ENCODE assay signal across 8 mouse cellular contexts in genomic region chr8:44696066-44696853, GRCm38 (mm10).
A peak's percentile ranks its signal among the peaks of the same experiment; 100 is the strongest.
DNase-seq lines count a peak whose midpoint lies in the region; ATAC-seq lines count a peak whose summit lies in the region.

No protein-coding gene starts in this region.

- peak; percentile 81 for ATAC-seq in forebrain, embryonic 15.5 days (replicated peaks)
- peak; percentile 59 for ATAC-seq in hindbrain, embryonic 13.5 days (ENCODE audit: low FRiP score)
- 0 out of 2 replicates have a peak, but pooled peaks have one; percentile 29 for ATAC-seq in lung, embryonic 16.5 days (ENCODE audit: low read depth)

- no peaks in the 10 kb centered on the region for H3K9me3 ChIP-seq in forebrain, embryonic 15.5 days
- H3K9me3 ChIP-seq in hindbrain, embryonic 13.5 days: no peaks in the 10 kb centered on the region
- H3K9me3 ChIP-seq in lung, embryonic 16.5 days (ENCODE audit: control insufficient read depth, low read length): no peaks in the 10 kb centered on the region

- 17% methylated on average over 9 of the region's 9 CpGs for WGBS in forebrain, embryonic 15.5 days
- WGBS in hindbrain, embryonic 13.5 days: 40% methylated on average over 9 of the region's 9 CpGs
- 28% methylated on average over 9 of the region's 9 CpGs for WGBS in lung, embryonic 16.5 days

- H3K4me2 ChIP-seq in forebrain, embryonic 15.5 days (replicated peaks): no peak overlapping the region
- no peak overlapping the region for H3K4me2 ChIP-seq in hindbrain, embryonic 13.5 days
- H3K4me2 ChIP-seq in lung, embryonic 16.5 days (ENCODE audit: low read depth, low read length): no peak overlapping the region

- DNase-seq in ovary, postnatal 36 days (ENCODE audit: low spot score): peak; percentile 9
- no peak for DNase-seq in ovary, postnatal 14 days (ENCODE audit: low spot score)
- DNase-seq in layer of hippocampus, adult 11-12 months (ENCODE audit: low spot score): no peak
- DNase-seq in testis, postnatal 10 days (ENCODE audit: low spot score): no peak
- DNase-seq in thymus, postnatal 36 days: no peak

- H3K4me3 ChIP-seq in forebrain, embryonic 15.5 days: no peak overlapping the region
- H3K4me3 ChIP-seq in hindbrain, embryonic 13.5 days: no peak overlapping the region
- H3K4me3 ChIP-seq in lung, embryonic 16.5 days (ENCODE audit: low read length): no peak overlapping the region

- H3K36me3 ChIP-seq in forebrain, embryonic 15.5 days: no peaks in the 10 kb centered on the region
- H3K36me3 ChIP-seq in hindbrain, embryonic 13.5 days: no peaks in the 10 kb centered on the region
- no peaks in the 10 kb centered on the region for H3K36me3 ChIP-seq in lung, embryonic 16.5 days (ENCODE audit: control insufficient read depth, insufficient read depth, low read length)

- H3K27ac ChIP-seq in forebrain, embryonic 15.5 days (replicated peaks): 0 out of 2 replicates have a peak overlapping the region, but pooled peaks have one; percentile 9
- peak overlapping the region; percentile 64 for H3K27ac ChIP-seq in hindbrain, embryonic 13.5 days
- no peak overlapping the region for H3K27ac ChIP-seq in lung, embryonic 16.5 days (ENCODE audit: low read length)

- no peaks in the 10 kb centered on the region for H3K27me3 ChIP-seq in forebrain, embryonic 15.5 days
- H3K27me3 ChIP-seq in hindbrain, embryonic 13.5 days: no peaks in the 10 kb centered on the region
- no peaks in the 10 kb centered on the region; the same call in 1 of the 2 replicates for H3K27me3 ChIP-seq in lung, embryonic 16.5 days (ENCODE audit: control insufficient read depth, insufficient read depth, low read depth, low read length)

- H3K4me1 ChIP-seq in forebrain, embryonic 15.5 days: peaks cover 20% of the 10 kb centered on the region
- H3K4me1 ChIP-seq in hindbrain, embryonic 13.5 days (replicated peaks): peaks cover 23% of the 10 kb centered on the region
- H3K4me1 ChIP-seq in lung, embryonic 16.5 days (replicated peaks; ENCODE audit: control insufficient read depth, insufficient read depth, low read length): peaks cover 19% of the 10 kb centered on the region

- no peak overlapping the region for H3K9ac ChIP-seq in forebrain, embryonic 15.5 days (replicated peaks)
- H3K9ac ChIP-seq in hindbrain, embryonic 13.5 days: no peak overlapping the region
- H3K9ac ChIP-seq in lung, embryonic 16.5 days (ENCODE audit: low read length): no peak overlapping the region

Comparison
In these comparisons a context has a peak if more than half of its experiments do, and no peak if none do; other contexts are left out.
1. ATAC-seq: peak in every context shown above with its lines; median percentile 81 in forebrain, embryonic 15.5 days; 59 in hindbrain, embryonic 13.5 days; 29 in lung, embryonic 16.5 days.